Mouse (Mus musculus): ENCODE results near the gene Dck.

Dck gene

GRCm38 (mm10) chr5:88791256-88792245, 26.8 kb downstream of the Dck start:
- DNase-seq: peak; percentile 42

DNA sequence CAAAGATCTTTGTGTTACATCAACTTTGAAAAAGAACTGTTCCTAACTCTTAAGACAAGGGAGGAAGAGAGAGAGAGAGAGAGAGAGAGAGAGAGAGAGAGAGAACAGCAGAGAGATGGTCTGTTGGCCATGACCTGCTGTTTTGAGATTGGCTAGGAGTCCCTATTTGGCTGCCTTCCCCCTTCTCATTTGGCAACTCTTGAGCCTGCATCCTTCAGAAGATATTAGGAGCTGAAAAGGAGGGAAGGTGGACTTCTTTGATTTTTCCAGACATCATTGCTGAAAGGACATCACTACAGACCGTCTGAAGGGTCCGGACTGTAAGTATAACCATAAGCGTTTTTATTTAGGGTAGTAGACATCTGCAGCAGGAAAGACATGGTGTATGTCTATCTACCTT, 28.9 kb downstream of the Dck start:
- DNase-seq: no peak

DNA sequence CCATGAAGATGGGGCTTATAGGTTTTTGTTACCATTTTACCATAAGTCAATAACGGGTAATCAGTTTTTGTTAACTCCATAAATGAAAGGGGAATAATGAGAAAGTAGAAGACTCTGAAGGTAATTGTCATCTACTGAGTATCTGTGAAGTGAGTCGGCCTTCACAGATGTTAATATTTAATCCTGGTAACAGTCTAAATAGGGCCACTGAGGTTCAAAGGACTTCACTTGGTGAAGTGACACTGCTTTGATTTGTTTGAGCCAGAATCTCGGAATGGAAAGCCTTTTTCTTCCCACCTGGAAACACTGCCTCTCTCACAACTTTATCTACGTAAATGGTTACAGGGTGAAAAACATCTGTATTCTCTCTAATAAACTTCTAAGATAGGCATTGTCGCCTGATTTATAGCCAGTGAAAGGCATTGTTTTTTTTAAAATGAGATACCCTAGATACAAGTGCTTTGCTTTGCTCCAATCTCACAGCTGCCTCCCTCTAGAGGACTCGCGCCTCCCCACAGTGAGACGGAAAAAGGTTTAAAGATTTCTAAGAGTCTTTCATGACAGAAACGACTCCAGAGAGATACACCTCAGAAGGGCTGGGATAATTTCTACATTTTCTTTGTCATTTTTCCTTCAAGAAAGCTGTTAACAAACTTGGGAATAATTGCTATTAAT, 31.3 kb downstream of the Dck start:
- no peak for DNase-seq

DNA sequence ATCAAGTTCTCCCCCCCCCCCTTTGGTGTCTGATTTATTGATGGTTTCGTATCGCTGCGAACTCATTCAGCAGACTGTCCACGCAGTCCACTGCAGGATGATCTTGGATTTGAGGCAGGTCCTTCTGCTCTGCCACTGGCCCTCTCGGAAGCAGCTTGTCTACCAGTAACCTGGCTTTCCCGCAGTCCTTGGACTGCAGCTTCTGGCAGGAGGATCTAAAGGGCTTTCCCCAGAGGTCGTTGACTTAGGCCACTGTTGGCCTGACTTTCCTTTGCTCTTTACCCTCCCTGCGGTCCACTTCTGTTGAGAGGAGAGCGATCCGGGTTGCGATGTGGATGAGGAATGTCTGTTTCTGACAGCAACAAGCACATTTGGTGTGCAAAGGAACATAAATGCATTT, 31.8 kb downstream of the Dck start:
- DNase-seq: peak; percentile 47

GRCm38 (mm10) chr5:88797121-88797520, 32.3 kb downstream of the Dck start:
- no peak for DNase-seq

- no peak for DNase-seq
Measured at GRCm38 (mm10) chr5:88805616-88806015, 40.8 kb downstream of the Dck start.

GRCm38 (mm10) chr5:88806278-88806677, 41.5 kb downstream of the Dck start:
- DNase-seq: no peak

GRCm38 (mm10) chr5:88807342-88807741, 42.5 kb downstream of the Dck start:
- no peak for DNase-seq

GRCm38 (mm10) chr5:88813188-88813587, 48.4 kb downstream of the Dck start:
- no peak for DNase-seq

GRCm38 (mm10) chr5:88814552-88814951, 49.8 kb downstream of the Dck start:
- no peak for DNase-seq

DNA sequence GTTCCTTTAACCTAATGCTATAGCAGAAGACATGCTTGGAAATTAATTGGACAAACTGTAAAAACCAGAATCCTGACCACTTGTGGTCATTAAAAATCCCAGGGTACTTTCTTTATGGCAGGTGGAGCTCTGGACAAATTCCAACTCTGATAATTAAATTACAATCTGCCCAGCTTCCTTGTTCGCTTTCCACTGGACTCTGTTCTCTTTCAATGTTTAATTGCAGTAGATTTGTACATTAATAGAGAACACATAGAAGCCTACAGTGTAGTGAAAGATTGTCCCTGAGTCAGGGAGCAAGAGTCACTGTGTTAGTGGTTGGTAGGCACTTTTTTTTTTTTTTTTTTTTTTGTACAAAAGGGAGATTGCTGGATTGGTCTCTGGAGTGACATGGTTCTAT, 56.7 kb downstream of the Dck start:
- no peak for DNase-seq

DNA sequence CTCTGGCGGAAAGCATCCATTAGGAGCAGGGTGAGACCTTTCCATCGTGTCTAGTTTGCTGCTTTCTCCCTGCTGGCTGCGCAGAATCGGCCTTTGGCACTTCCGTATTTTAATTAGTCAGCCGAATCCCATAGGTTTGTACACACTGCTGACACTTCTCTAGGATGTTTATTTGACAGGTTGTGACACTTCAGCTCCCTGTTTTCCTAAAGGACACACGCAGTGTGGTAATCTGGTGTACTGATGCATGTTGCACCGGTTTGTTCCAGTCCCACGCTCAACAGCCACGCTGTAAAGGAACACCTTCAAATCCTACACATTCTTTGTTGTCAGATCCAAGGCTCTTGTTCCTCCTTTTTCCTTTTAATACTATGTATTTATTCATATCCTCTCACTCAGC, 60.0 kb downstream of the Dck start:
- no peak for DNase-seq

DNA sequence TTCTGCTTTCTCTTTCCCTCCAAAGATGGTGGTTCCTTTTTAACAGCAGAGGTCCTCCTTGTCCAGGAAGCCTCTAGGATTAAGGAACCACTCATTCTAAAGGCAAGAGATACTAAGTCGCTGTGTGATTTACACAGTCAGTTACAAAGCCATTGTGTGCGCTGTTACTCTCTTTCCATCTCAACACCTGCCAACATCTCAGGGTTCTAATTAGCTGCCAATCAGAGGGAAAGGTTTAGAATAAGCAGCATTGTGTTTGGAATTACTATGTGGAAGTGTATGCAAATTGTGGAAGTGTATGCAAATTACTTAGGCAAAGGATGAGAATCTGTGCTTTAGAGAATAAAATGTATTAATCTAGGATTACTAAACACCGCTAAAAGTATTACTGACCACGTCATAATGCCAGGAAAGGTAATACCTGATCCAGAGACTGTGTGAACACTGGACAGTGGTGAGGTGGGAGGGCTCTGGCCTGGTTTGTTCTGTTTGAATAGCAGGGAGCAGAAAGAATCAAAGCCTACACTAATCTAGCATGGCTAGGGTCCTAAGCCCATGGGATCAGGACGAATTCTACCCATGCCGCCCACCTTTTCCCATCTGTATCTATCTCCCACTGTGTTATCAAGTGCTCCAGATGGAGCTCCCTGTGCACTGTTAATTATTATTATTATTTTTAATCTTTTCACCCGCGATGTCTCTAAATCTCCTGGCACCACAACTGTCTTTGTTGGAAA, 65.2 kb downstream of the Dck start:
- DNase-seq: no peak

- DNase-seq: no peak
Measured at GRCm38 (mm10) chr5:88830880-88831279, 66.1 kb downstream of the Dck start.

DNA sequence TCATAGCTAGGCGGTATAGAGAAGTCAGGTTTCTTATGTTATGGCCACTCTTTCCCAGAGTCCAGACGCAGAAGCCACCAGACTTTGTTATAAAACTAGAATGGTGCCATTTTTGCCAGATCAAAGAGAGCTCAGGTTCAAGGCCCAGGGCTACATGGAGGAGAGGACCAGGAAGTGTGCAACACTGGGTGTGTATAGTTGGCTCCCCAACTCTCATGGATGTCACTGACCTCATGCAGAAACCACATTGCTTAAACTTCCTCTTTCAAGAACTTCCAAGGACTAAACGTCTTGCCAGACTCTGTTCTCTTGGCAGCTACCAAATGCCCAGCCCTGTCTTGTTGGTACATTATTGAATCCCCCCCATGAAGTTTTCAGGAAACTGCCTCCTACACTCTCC, 67.1 kb downstream of the Dck start:
- DNase-seq: no peak

Data from kidney, adult 18-20 months (tissue).